Mouse (Mus musculus) embryo, embryonic 11.5 days (tissue): ENCODE measurements around the gene Cd34.

Experiments
- DNase-seq: peaks from one replicate; pipeline ENCODE4 v3.0.0-alpha.2; 2012; ENCODE audit warnings: low read depth, low spot score

The Cd34 gene

GRCm38 (mm10) chr1:194971980-194972379 is 33.4 kb downstream of the Cd34 start:
- no peak for DNase-seq

GRCm38 (mm10) chr1:194976164-194976516 is 37.5 kb downstream of the Cd34 start:
- DNase-seq: peak; percentile 82

- DNase-seq: peak; percentile 49
Observed at GRCm38 (mm10) chr1:194976517-194977370, 38.1 kb downstream of the Cd34 start.

GRCm38 (mm10) chr1:194977371-194977761 is 38.7 kb downstream of the Cd34 start:
- no peak for DNase-seq

- DNase-seq: no peak
Observed at GRCm38 (mm10) chr1:194977946-194978720, 39.5 kb downstream of the Cd34 start.

- DNase-seq: no peak
Observed at GRCm38 (mm10) chr1:194980826-194981435, 42.3 kb downstream of the Cd34 start.

GRCm38 (mm10) chr1:194982931-194983690 is 44.5 kb downstream of the Cd34 start:
- no peak for DNase-seq

GRCm38 (mm10) chr1:194984914-194985313 is 46.3 kb downstream of the Cd34 start:
- no peak for DNase-seq

GRCm38 (mm10) chr1:194985442-194986210 is 47.0 kb downstream of the Cd34 start:
- DNase-seq: no peak

- DNase-seq: no peak
Observed at GRCm38 (mm10) chr1:194989024-194989423, 50.4 kb downstream of the Cd34 start.

GRCm38 (mm10) chr1:194990976-194991375 is 52.4 kb downstream of the Cd34 start:
- DNase-seq: no peak

GRCm38 (mm10) chr1:194991654-194992053 is 53.0 kb downstream of the Cd34 start:
- no peak for DNase-seq

- no peak for DNase-seq
Observed at GRCm38 (mm10) chr1:194992589-194993317, 54.1 kb downstream of the Cd34 start.

GRCm38 (mm10) chr1:194993409-194993988 is 54.9 kb downstream of the Cd34 start:
- no peak for DNase-seq

GRCm38 (mm10) chr1:194994262-194994661 is 55.6 kb downstream of the Cd34 start:
- DNase-seq: no peak

GRCm38 (mm10) chr1:194995196-194995595 is 56.6 kb downstream of the Cd34 start:
- no peak for DNase-seq

GRCm38 (mm10) chr1:194998396-194998795 is 59.8 kb downstream of the Cd34 start:
- no peak for DNase-seq

- no peak for DNase-seq
Observed at GRCm38 (mm10) chr1:195003328-195003727, 64.7 kb downstream of the Cd34 start.

GRCm38 (mm10) chr1:195004194-195004593 is 65.6 kb downstream of the Cd34 start:
- no peak for DNase-seq

- no peak for DNase-seq
Observed at GRCm38 (mm10) chr1:195006267-195006666, 67.6 kb downstream of the Cd34 start.
